Mouse (Mus musculus) MEL (cell line): ENCODE data around the gene Adcy1. TPM values are rescaled to one million over a fixed set of nuclear protein-coding genes. Genes with fewer than 3 reads are reported as not detected.

ENCODE experiments used
- DNase-seq: peaks from one replicate; pipeline ENCODE4 v3.0.0; 2011; ENCODE audit warnings: low read depth, low spot score
- H3K27ac ChIP-seq: 2 replicates; pipeline ENCODE4 v1.5.1; 2012; ENCODE audit warnings: low read depth, mild to moderate bottlenecking, control low read depth, low read length, moderate library complexity; ENCODE audit not compliant: control insufficient read depth
- H3K27me3 ChIP-seq, 2 experiments: fragments of 150-350 bp in 1 of 2; sonication (generic) in 1 of 2; 2 replicates each; pipeline ENCODE4 v1.6.1; 2012; ENCODE audit warnings: low read length in 2 of 2, mild to moderate bottlenecking in 2 of 2, improper control_type of control experiment in 1 of 2, moderate library complexity in 1 of 2; ENCODE audit not compliant: insufficient read depth in 2 of 2, control insufficient read depth in 1 of 2
- H3K36me3 ChIP-seq, 2 experiments: 2 replicates each; pipeline ENCODE4 v1.6.1; 2012 to 2014; ENCODE audit warnings: low read length in 2 of 2, improper control_type of control experiment in 1 of 2, inconsistent platforms in 1 of 2, mild to moderate bottlenecking in 1 of 2; ENCODE audit not compliant: insufficient read depth in 2 of 2, control insufficient read depth in 1 of 2
- H3K4me1 ChIP-seq, 2 experiments: fragments of 150-350 bp in 1 of 2; sonication (generic) in 1 of 2; 2 replicates each; pipeline ENCODE4 v1.6.1; 2012; ENCODE audit warnings: low read length in 2 of 2, improper control_type of control experiment in 1 of 2, mild to moderate bottlenecking in 1 of 2; ENCODE audit not compliant: insufficient read depth in 2 of 2, control insufficient read depth in 1 of 2
- H3K4me3 ChIP-seq, 2 experiments: fragments of 150-350 bp in 1 of 2; sonication (generic) in 1 of 2; 2 replicates each; pipeline ENCODE4 v1.5.1; 2012; ENCODE audit warnings: low read depth in 2 of 2, low read length in 2 of 2, mild to moderate bottlenecking in 2 of 2, moderate library complexity in 2 of 2, control low read depth in 1 of 2, improper control_type of control experiment in 1 of 2; ENCODE audit not compliant: control insufficient read depth in 1 of 2, insufficient read depth in 1 of 2
- H3K79me2 ChIP-seq: 2 replicates; pipeline ENCODE4 v1.6.1; 2012; ENCODE audit warnings: mild to moderate bottlenecking, low read length, moderate library complexity; ENCODE audit not compliant: control insufficient read depth, poor library complexity, insufficient read depth
- H3K9ac ChIP-seq: 2 replicates; pipeline ENCODE4 v1.6.1; 2012; ENCODE audit warnings: low read depth, mild to moderate bottlenecking, control low read depth, low read length, moderate library complexity; ENCODE audit not compliant: control insufficient read depth, poor library complexity, severe bottlenecking
- H3K9me3 ChIP-seq: fragments of 150-350 bp; sonication (generic); replicated peaks from 2 replicates; pipeline ENCODE4 v1.6.1; 2012; ENCODE audit warnings: mild to moderate bottlenecking, low read length, improper control_type of control experiment, moderate library complexity; ENCODE audit not compliant: insufficient read depth
- BHLHE40 ChIP-seq: IDR thresholded peaks from 2 replicates; pipeline ENCODE4 v1.6.1; 2012; ENCODE audit warnings: low read depth, mild to moderate bottlenecking, inconsistent platforms, low read length, improper control_type of control experiment, borderline replicate concordance
- CHD1 ChIP-seq: IDR thresholded peaks from 2 replicates; pipeline ENCODE4 v1.6.1; 2012; ENCODE audit warnings: low read depth, mild to moderate bottlenecking, inconsistent platforms, low read length, improper control_type of control experiment
- CHD2 ChIP-seq: IDR thresholded peaks from 2 replicates; pipeline ENCODE4 v1.6.1; 2011; ENCODE audit warnings: low read length, improper control_type of control experiment
- CTCF ChIP-seq, 3 experiments: IDR thresholded peaks in 2 of 3; conservative IDR thresholded peaks in 1 of 3; 2 replicates each; pipeline ENCODE4 v1.5.1; 2011 to 2012; ENCODE audit warnings: low read length in 3 of 3, low read depth in 2 of 3, mild to moderate bottlenecking in 2 of 3, improper control_type of control experiment in 1 of 3, inconsistent platforms in 1 of 3, mixed read lengths in 1 of 3, moderate library complexity in 1 of 3; ENCODE audit not compliant: control insufficient read depth in 1 of 3, insufficient read depth in 1 of 3, poor library complexity in 1 of 3, severe bottlenecking in 1 of 3
- E2F4 ChIP-seq: IDR thresholded peaks from 2 replicates; pipeline ENCODE4 v1.6.1; 2011; ENCODE audit warnings: low read depth, low read length, improper control_type of control experiment, borderline replicate concordance
- ETS1 ChIP-seq: IDR thresholded peaks from 2 replicates; pipeline ENCODE4 v1.6.1; 2012; ENCODE audit warnings: low read depth, mild to moderate bottlenecking, inconsistent platforms, low read length, improper control_type of control experiment, moderate library complexity
- GABPA ChIP-seq: IDR thresholded peaks from 2 replicates; pipeline ENCODE4 v1.6.1; 2012; ENCODE audit warnings: low read depth, mild to moderate bottlenecking, inconsistent platforms, low read length, improper control_type of control experiment, moderate library complexity
- HCFC1 ChIP-seq: IDR thresholded peaks from 2 replicates; pipeline ENCODE4 v1.6.1; 2012; ENCODE audit warnings: low read depth, mild to moderate bottlenecking, inconsistent platforms, low read length, improper control_type of control experiment, moderate library complexity
- JUND ChIP-seq: IDR thresholded peaks from 2 replicates; pipeline ENCODE4 v1.6.1; 2011; ENCODE audit warnings: low read depth, mild to moderate bottlenecking, improper control_type of control experiment, low read length
- KAT2A ChIP-seq: conservative IDR thresholded peaks from 2 replicates; pipeline ENCODE4 v1.6.1; 2012; ENCODE audit warnings: low read depth, low read length, improper control_type of control experiment, inconsistent platforms
- MAFK ChIP-seq: IDR thresholded peaks from 2 replicates; pipeline ENCODE4 v1.6.1; 2011; ENCODE audit warnings: low read depth, mild to moderate bottlenecking, low read length, improper control_type of control experiment, borderline replicate concordance
- MAX ChIP-seq: IDR thresholded peaks from 2 replicates; pipeline ENCODE4 v1.6.1; 2011; ENCODE audit warnings: low read length, improper control_type of control experiment
- MEF2A ChIP-seq: IDR thresholded peaks from 2 replicates; pipeline ENCODE4 v1.6.1; 2014; ENCODE audit warnings: low read depth, mild to moderate bottlenecking, inconsistent platforms, low read length, improper control_type of control experiment; ENCODE audit not compliant: poor library complexity, insufficient replicate concordance, severe bottlenecking; ENCODE audit errors: extremely low read depth
- MXI1 ChIP-seq: IDR thresholded peaks from 2 replicates; pipeline ENCODE4 v1.6.1; 2011; ENCODE audit warnings: mild to moderate bottlenecking, low read depth, low read length, improper control_type of control experiment
- MYB ChIP-seq: IDR thresholded peaks from 2 replicates; pipeline ENCODE4 v1.6.1; 2011; ENCODE audit warnings: mild to moderate bottlenecking, low read depth, low read length, improper control_type of control experiment
- NELFE ChIP-seq: IDR thresholded peaks from 2 replicates; pipeline ENCODE4 v1.6.1; 2011; ENCODE audit warnings: low read depth, low read length, improper control_type of control experiment
- NRF1 ChIP-seq: IDR thresholded peaks from 2 replicates; pipeline ENCODE4 v1.6.1; 2014; ENCODE audit warnings: low read depth, mild to moderate bottlenecking, inconsistent platforms, low read length, improper control_type of control experiment, moderate library complexity; ENCODE audit not compliant: poor library complexity, insufficient read depth, severe bottlenecking
- POLR2A ChIP-seq, 2 experiments: IDR thresholded peaks; 2 replicates each; pipeline ENCODE4 v1.6.1; 2011 to 2012; ENCODE audit warnings: low read length in 2 of 2, mild to moderate bottlenecking in 2 of 2, control low read depth in 1 of 2, improper control_type of control experiment in 1 of 2, low read depth in 1 of 2, moderate library complexity in 1 of 2; ENCODE audit not compliant: control insufficient read depth in 1 of 2, insufficient read depth in 1 of 2, poor library complexity in 1 of 2
- POLR2AphosphoS5 ChIP-seq: IDR thresholded peaks from 2 replicates; pipeline ENCODE4 v1.6.1; 2012; ENCODE audit warnings: low read depth, borderline replicate concordance, mild to moderate bottlenecking, inconsistent platforms, low read length, moderate library complexity, mixed read lengths
- RAD21 ChIP-seq: IDR thresholded peaks from 2 replicates; pipeline ENCODE4 v1.6.1; 2011; ENCODE audit warnings: mild to moderate bottlenecking, low read depth, low read length, improper control_type of control experiment
- RCOR1 ChIP-seq: IDR thresholded peaks from 2 replicates; pipeline ENCODE4 v1.6.1; 2012; ENCODE audit warnings: low read depth, mild to moderate bottlenecking, inconsistent platforms, low read length, improper control_type of control experiment
- SIN3A ChIP-seq: IDR thresholded peaks from 2 replicates; pipeline ENCODE4 v1.6.1; 2012; ENCODE audit warnings: low read length, improper control_type of control experiment, inconsistent platforms
- SMC3 ChIP-seq: IDR thresholded peaks from 2 replicates; pipeline ENCODE4 v1.6.1; 2011; ENCODE audit warnings: low read depth, low read length, improper control_type of control experiment
- TAL1 ChIP-seq: IDR thresholded peaks from 2 replicates; pipeline ENCODE4 v1.6.1; 2012; ENCODE audit warnings: mild to moderate bottlenecking, inconsistent platforms, low read length, moderate library complexity, mixed read lengths
- TBP ChIP-seq: IDR thresholded peaks from 2 replicates; pipeline ENCODE4 v1.8.0; 2011; ENCODE audit warnings: low read depth, low read length, improper control_type of control experiment
- TCF12 ChIP-seq: IDR thresholded peaks from 2 replicates; pipeline ENCODE4 v1.6.1; 2014; ENCODE audit warnings: low read depth, mild to moderate bottlenecking, inconsistent platforms, low read length, improper control_type of control experiment, moderate library complexity
- USF1 ChIP-seq: IDR thresholded peaks from 2 replicates; pipeline ENCODE4 v1.6.1; 2014; ENCODE audit warnings: low read depth, mild to moderate bottlenecking, inconsistent platforms, low read length, improper control_type of control experiment, moderate library complexity
- USF2 ChIP-seq, 2 experiments: IDR thresholded peaks; 2 replicates each; pipeline ENCODE4 v1.6.1; 2011 to 2012; ENCODE audit warnings: improper control_type of control experiment in 2 of 2, low read length in 2 of 2, borderline replicate concordance in 1 of 2, inconsistent platforms in 1 of 2, low read depth in 1 of 2, mild to moderate bottlenecking in 1 of 2; ENCODE audit not compliant: insufficient read depth in 1 of 2
- ZC3H11A ChIP-seq: IDR thresholded peaks from 2 replicates; pipeline ENCODE4 v1.6.1; 2012; ENCODE audit warnings: low read depth, mild to moderate bottlenecking, inconsistent platforms, low read length, improper control_type of control experiment
- ZKSCAN1 ChIP-seq: IDR thresholded peaks from 2 replicates; pipeline ENCODE4 v1.6.1; 2012; ENCODE audit warnings: low read depth, mild to moderate bottlenecking, inconsistent platforms, low read length, improper control_type of control experiment, moderate library complexity
- ZMIZ1 ChIP-seq: IDR thresholded peaks from 2 replicates; pipeline ENCODE4 v1.6.1; 2012; ENCODE audit warnings: low read depth, mild to moderate bottlenecking, inconsistent platforms, low read length, improper control_type of control experiment, moderate library complexity
- polyA plus RNA-seq, 2 experiments: library from polyadenylated mRNA; stranded (reverse) in 1 of 2; unstranded in 1 of 2; fragments of >175 nt in 1 of 2; fragments of >200 nt in 1 of 2; gene quantifications; 2 replicates each; pipeline versions ENCODE4 v1.2.1 to v1.2.4; 2012; ENCODE audit warnings: low replicate concordance in 2 of 2, low read depth in 1 of 2; ENCODE audit not compliant: insufficient read length in 2 of 2, insufficient read depth in 1 of 2, missing spikeins in 1 of 2
- total RNA-seq: library from RNA; depleted of rRNA; stranded (reverse); fragments of 300-350 nt; gene quantifications from 2 replicates; pipeline ENCODE4 v1.2.3, GENCODE M21; 2012

The Adcy1 gene
- total and polyA plus RNA-seq, 3 experiments = under 0.01 TPM; not detected in 2

DNA sequence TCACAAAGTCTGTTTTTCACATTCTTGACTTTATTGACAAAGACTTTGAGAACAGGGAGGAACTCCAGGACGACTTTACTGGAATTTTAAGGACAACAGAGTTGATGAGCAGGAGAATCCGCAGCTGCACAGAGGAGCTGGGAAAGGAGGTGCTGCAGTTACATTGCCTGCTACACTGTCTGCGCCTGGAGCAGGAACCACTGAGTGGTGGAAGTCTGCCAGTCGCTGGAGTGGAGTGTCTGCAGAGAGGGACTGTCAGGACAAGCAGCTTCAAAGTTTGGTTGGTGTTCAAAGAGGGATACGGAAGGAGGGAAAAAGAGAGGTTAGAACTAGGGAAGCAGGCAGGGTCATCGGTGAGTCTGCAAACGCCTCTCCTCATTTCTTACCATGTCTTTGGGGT, 23.6 kb upstream of the Adcy1 start:
- Histone ChIP-seq H3K27me3 (no peaks in the 10 kb centered on the region), H3K79me2 (no peaks in the 10 kb centered on the region), H3K4me1 (no peaks in the 10 kb centered on the region), H3K27ac (no peak overlapping the region), H3K9me3 (no peaks in the 10 kb centered on the region), H3K36me3 (no peaks in the 10 kb centered on the region), H3K4me3 (no peak overlapping the region), H3K9ac (no peak overlapping the region)
- no peak for TF ChIP-seq MAFK
- no peak for TF ChIP-seq RAD21
- TF ChIP-seq ETS1 = no peak
- no peak for TF ChIP-seq MAX
- TF ChIP-seq TBP = no peak
- no peak for TF ChIP-seq NRF1
- TF ChIP-seq MYB = no peak
- TF ChIP-seq ZKSCAN1 = no peak
- no peak for TF ChIP-seq BHLHE40
- no peak for TF ChIP-seq GABPA
- TF ChIP-seq ZC3H11A = no peak
- TF ChIP-seq POLR2AphosphoS5 = no peak
- TF ChIP-seq KAT2A = no peak
- no peak for TF ChIP-seq TCF12
- TF ChIP-seq RCOR1 = no peak
- no peak for TF ChIP-seq SMC3
- no peak for TF ChIP-seq POLR2A (IDR thresholded peaks at IDR 0.05; ENCODE audit: control insufficient read depth in 1 of 2, insufficient read depth in 1 of 2, low read depth in 1 of 2, low read length in 2 of 2, poor library complexity in 1 of 2)
- no peak for DNase-seq

DNA sequence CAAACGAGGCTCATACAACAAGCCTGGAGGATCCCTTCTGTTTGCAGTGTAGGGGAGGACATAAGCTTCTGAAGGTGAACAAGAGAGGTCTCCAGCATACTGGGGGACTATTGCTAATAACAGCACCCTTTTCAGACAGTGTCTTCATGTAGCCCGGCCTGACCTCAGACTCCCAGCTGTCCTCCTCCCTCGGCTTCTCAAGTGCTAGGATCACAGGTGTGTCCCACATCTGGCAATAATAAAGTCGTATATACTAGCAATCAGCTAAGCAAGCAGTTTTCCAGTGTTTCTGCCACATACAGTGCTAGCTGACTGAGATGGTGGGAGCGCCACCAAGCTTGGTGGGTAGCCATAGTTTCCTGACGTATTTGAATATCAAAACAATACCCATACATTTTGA, 22.5 kb upstream of the Adcy1 start:
- Histone ChIP-seq H3K27me3 (no peaks in the 10 kb centered on the region), H3K4me1 (no peaks in the 10 kb centered on the region), H3K9me3 (no peaks in the 10 kb centered on the region), H3K36me3 (no peaks in the 10 kb centered on the region), H3K9ac (no peak overlapping the region), H3K79me2 (no peaks in the 10 kb centered on the region), H3K27ac (no peak overlapping the region), H3K4me3 (no peak overlapping the region)
- TF ChIP-seq TAL1 (no peak), NELFE (no peak), CHD1 (no peak), KAT2A (no peak), ZKSCAN1 (no peak), HCFC1 (no peak), USF1 (no peak), MEF2A (no peak), BHLHE40 (no peak), CHD2 (no peak), MAFK (no peak), RAD21 (no peak), JUND (no peak), ZMIZ1 (no peak), CTCF (IDR thresholded peaks at IDR 0.05 in 2 of 3, conservative IDR thresholded peaks at IDR 0.05 in 1 of 3; ENCODE audit: control insufficient read depth in 1 of 3, insufficient read depth in 1 of 3, low read depth in 2 of 3, low read length in 3 of 3, poor library complexity in 1 of 3, severe bottlenecking in 1 of 3) (no peak), E2F4 (no peak), MXI1 (no peak), USF2 (IDR thresholded peaks at IDR 0.05; ENCODE audit: borderline replicate concordance in 1 of 2, insufficient read depth in 1 of 2, low read depth in 1 of 2, low read length in 2 of 2) (no peak), SIN3A (no peak)
- no peak for DNase-seq
